Mouse (Mus musculus) gastrocnemius, adult 18-20 months (tissue): ENCODE data around the gene Gm17190. TPM values are rescaled to one million over a fixed set of nuclear protein-coding genes. Genes with fewer than 3 reads are reported as not detected.
"Not testable (repeated sequence)": the region's sequence is repeated elsewhere in the genome, so short reads cannot be mapped to it uniquely, and the experiment has no call there.

Experiments
- DNase-seq: peaks from one replicate; pipeline ENCODE4 v3.0.0; 2021; ENCODE audit warnings: low spot score
- long read RNA-seq, 2 experiments: library from polyadenylated mRNA; stranded (forward); transcript quantifications; one replicate each; pipeline ENCODE4 v2.0.0; 2021
- total RNA-seq, 2 experiments: library from RNA; stranded (reverse); gene quantifications; 2 replicates each; pipeline ENCODE4 v1.2.3; 2021

Gene Gm17190
- total RNA-seq: not detected
- long read RNA-seq, experiment 1: 0 reads
- long read RNA-seq, experiment 2: 0 reads

DNA sequence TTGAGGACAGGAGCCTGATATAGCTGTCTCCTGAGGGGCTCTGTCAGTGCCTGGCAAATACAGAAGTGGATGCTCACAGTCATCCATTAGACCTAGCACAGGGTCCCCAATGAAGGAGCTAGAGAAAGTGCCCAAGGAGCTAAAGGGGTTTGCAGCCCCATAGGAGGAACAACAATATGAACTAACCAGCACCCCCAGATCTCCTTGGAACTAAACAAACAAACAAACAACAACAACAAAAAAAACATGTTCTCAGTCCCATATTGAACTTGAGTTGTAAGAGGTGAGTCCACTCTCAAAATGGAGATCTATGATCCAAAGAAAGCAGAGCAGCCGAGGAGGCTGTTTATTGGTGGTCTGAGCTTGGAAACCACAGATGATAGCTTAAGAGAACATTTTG, at the start of gene Gm17190:
Gene Gm17190, plus strand, starts transcription at position 301 of the 400 bp plus-strand sequence.
- DNase-seq: not testable (repeated sequence)

DNA sequence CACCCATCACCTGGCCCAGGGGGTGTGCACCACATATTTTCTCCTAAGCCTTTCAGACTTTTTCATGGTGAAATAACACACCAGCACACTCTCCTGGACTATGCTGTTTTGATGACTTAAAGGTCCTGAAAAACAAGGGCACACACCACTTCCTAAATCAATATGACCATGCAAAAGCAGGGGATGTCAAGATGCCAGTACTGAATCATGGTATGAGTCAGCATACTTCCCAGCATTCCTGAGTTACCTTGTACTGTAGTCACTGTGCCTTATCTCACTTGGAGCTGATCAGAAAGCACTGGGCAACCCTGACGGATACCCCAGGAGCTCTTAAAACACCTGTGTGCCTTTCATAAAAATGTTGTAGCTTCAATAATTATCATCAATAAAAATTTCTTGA, 42.3 kb upstream of the Gm17190 start:
- DNase-seq: no peak

DNA sequence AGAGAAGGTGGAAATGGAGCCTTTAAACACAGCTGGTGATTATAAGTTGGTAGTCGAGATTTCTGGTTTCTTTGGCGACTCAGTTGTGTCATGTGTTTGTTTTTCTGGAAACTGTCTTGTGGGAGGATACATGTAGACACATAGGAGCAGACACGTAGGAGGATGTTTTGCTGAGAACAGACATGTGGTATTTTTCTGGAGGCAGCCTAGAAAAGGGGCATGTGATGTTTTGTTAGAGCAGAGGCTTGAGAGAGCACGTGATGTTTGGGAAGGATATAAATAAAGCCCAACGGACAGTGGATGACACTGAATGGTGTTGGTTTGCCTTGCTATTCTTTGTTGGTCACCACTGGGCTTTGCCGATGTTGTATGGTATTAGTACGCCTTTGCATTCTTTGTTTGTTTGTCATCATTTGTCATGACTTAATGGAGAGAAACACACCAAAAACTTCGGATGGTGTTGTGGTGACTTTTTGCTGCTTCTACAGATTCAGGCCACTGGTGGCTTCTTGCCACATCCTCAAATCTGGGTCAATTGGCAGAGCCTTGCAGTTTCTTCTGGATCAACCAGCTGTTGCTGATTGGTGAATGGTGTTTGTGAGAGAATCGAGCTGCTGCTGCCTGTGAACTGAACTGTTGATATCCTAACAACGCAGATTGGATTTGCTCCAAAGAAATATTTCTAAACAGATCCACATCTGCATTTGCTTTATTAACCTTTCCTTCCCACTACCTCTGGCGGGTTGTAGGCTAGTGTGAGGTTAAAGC, 41.4 kb upstream of the Gm17190 start:
- no peak for DNase-seq

DNA sequence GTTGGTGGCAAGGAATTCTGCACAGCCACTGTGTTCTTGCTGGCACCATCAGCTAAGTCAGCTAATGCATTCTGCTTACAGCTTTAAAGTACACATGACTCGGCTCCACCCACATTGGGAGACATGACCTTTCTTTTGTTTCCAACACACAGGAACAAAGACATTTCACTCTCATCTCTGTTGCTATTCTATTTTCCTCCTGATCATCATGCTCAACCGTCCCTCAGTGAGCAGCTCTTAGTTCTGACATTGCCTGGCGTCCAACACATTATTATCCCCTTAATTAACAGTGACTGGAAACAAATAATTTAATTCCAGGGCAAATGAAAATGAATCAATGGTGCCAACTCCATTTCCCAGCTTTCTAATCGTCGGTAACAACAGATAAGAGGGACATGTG, 36.5 kb upstream of the Gm17190 start:
- no peak for DNase-seq

DNA sequence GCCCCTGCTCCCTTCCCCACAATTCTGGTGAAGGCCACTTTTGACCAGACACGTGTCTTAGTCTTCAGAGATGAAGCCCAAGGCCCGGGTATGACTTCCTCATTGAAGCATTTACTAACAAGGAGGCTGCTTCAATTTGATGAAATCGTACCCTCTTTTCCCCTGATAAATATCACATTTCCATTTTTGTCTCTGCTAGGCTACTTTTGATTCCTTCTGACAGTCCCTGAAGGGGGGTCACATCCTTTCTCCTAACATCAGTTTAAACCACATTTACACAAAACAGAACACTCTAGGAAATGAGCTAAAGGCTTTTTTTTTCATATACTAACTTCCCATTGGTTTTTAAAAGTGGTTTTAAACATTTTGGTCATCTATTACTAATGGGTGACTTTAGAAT, 29.1 kb upstream of the Gm17190 start:
- DNase-seq: no peak

DNA sequence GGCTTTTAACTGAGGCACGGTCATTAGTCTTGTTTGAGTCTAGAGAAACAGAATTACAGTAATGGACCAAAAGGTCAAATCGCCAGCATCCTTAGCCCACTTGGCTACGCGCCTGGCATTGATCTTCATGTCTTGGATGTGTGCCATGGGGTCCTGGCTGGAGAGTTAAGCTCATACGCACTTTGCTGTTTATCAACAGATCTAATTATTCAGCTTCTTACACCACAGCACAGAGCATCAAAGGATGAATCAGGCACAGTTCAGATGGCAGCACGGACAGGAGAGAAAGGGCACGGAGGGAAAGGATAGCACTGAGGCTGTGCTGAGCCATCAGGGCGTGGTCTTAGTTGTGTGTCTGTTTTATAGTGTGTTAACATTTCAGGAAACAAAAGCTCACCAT, 8.3 kb upstream of the Gm17190 start:
- DNase-seq: no peak

DNA sequence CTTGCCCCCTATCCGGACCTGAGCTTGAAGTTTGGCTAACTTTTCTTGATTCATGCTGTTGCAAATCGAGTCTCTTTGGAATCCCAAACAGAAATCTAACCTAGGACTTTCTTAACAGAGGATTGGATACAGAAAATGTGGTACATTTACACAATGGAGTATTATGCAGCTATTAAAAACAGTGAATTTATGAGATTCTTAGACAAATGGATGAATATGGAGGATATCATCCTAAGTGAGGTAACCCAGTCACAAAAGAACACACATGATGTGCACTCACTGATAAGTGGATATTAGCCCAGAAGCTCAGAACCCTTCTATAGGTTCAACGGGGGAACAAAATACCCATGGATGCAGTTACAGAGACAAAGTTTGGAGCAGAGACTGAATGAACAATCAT, 578 bp upstream of the Gm17190 start, which contains the start of gene Gm20075:
Gene Gm20075, minus strand, starts transcription at position 101 of the 400 bp plus-strand sequence.
- DNase-seq: not testable (repeated sequence)

DNA sequence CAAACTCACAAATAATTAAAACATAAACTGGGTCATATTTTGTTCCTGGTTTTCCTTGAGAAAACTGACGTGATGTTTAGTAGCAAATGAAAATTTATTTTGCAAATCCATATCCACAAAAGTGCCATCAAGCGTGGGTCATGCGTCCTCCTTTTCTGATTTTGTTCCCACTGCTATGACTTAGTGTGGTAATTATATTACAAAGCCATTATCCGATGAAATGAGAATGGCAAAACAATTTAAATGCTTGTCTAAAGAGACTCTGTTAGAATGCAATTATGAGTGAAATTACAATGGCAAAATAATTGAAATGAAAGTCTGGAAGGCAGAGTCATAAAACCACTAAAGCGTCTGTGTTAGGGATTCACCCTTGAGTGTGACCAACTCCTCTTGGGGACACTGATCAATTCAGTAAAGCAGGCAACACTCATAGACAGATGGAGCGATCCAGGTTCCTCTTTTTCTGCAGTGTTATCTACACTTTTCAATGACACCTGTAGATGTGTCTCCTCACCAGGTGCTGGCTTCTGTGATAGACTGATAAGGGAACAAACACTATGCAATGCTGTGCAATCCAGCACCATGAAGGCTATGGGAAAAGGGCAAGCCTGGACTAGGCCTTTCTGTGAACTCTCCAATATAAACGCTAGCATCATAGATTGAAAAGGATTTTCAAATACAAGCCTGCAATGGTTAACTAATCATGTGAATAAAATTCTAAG, 3.9 kb downstream of the Gm17190 start:
- no peak for DNase-seq

DNA sequence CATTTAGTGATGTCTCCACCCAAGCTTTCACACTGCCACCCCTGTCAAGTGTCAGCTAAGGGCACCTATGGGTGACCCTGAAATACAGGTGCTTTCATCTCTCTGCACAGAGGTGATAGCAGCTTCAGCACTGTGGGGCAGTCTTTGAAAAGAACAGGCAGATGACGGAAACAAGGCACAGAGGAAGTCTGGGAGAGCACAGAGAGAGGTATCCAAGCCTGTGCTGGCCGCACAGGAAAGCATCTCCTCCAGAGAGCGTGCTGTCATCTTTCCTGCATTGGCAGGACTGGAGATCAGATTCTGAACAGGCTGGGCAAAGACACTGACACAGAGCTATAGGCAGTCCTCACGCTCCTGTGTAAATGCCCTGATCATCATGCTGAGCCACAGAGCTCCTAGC, 9.1 kb downstream of the Gm17190 start:
- DNase-seq: no peak

DNA sequence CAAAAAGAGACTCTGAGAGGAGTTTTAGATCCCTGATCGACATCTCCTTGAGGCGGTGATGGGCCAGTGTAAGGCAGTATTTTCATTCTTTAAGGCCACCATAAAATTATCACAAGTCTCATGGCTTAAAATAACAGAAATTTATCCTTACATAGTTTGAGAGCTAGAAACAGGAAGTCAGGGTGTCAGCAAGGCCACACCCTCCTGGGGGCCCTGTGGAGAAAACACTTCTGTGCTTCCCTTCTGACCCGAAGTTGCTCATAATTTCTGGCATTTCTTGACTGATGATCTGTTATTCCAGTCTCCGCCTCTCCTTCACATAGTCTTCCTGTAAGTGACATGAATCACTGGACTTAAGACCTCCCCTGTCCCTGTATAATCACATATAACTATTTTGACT, 24.5 kb downstream of the Gm17190 start:
- no peak for DNase-seq

DNA sequence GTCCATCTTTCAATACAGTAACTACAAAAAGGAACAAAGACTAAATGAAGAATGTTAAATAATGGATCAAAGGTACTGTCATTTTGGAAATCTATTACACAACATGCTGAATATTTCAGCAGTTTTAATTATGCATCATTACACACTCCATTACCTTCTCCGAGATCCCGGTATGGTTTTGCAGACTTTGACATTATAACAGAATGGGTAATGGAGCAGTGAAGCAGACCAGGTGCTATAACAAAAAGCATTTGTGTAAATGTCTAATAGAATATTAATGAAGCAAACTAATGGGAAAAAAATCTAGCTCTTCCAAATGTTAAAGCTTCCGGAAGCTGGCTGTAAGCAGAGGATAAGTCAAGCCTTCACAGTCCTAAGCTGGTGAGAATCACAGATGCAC, 28.9 kb downstream of the Gm17190 start:
- no peak for DNase-seq

DNA sequence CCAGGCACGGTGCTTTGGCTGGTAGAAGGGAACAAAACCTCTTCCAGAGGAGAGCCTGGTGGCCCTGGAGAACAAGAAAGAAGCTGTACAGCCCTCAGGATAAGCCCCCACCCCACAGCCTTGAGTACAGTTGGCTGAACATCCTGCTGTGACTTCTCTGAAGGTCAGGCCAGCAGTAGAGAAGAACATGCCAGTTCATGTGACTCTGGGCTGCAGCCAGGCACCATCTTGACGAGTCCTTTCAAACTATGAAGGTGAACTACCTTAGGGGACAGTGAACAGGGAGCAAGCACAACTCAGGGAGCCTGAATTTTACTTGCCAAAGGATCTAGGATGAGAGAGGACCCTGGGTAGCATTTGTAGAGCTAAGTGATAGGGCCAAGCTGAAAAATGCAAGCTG, 30.9 kb downstream of the Gm17190 start:
- no peak for DNase-seq

DNA sequence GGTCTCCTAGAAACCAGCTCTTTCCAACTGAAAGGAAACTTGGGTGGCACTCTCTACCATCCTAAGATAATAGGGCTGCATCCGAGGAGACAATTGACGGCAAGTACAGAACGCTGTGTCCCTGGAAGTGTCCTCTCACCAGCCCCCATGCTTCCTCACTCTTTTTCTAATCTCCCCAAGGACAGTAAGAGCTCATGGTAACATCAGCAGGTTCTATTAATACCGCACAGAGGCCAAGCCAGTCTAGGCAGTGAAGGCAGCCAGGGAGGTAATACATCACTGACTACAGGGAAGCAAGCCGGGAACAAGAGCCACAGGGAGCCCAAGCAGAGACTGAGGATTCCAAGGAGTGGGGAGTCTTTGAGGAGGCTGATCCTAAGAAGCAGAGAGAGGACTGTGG, 43.2 kb downstream of the Gm17190 start:
- no peak for DNase-seq

DNA sequence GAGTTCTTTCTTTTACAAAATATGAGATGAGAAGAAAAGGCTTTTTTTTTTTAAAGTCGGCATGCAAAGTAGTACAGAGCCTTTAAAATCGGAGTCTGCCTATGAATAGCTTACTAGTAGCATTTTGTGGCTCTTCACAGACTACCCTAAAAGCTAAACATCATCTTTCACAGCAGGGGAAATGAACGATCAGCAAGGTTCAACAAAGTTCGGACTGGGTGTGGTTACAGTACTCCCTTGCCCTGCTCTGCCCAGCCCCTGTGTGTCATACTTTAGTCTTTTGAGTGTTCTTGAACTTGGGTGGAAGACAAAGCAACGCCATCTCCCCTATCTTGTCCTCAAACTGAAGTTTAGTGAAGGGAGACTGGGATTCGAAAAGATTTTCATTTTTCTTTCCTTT, 44.8 kb downstream of the Gm17190 start:
- no peak for DNase-seq

DNA sequence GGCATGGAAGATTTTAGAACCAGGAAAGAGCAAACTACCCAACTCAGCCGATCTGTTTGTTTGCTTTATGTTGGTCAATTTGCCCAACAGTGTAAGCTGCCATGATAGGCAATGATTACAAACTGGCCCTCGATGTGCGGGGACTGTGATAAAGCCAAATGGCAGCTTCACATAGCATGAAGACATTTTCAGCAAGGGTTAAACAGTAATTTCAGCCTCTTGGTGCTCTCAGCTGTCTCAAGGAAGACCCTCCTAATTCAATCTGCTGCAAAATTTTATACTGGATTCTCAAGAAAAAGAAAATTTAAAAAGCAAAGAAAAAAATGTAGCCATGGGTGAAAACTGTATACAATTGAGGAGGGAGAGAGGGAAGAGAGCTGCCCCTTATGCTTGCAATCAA, 47.2 kb downstream of the Gm17190 start:
- no peak for DNase-seq

DNA sequence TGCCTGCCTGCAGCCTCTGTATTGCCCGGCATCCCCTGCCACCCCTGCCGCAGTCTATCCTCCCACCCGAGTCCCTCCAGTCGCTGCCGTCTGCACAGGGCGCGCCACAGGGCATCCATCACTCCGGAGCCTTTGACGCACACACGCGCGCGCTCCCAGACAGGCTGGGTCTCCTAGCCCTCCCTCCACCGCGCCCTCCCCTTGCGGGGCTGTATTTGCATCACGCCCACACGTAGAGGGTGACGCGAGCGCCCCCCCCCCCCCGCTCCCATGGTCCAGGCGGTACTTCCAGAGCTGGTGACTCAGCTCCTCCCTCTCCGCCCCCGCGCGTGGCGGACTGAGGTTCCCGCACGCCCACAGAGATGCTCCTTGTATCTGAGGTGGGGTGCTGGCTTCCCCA, 49.2 kb downstream of the Gm17190 start:
- DNase-seq: peak; percentile 1

DNA sequence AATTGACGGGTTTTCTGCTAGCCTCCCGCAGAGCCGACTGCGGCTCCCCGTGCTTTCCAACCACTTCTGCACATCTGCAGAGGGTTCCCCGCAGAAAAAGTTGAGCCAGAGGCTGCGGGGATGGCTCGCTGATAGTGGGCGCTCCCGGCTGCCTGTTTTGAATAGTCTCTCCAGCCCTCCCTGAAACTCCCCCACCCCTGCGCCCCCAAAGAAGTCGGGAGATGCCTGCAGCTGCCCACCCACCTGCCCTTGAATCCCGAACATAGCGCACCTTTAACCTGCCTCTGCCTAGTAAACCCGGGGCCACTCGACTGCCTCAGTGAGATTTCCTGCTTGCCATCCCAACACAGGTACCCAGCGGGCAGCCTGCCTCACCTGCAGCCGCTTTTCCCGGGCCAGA, 50.1 kb downstream of the Gm17190 start:
- no peak for DNase-seq

DNA sequence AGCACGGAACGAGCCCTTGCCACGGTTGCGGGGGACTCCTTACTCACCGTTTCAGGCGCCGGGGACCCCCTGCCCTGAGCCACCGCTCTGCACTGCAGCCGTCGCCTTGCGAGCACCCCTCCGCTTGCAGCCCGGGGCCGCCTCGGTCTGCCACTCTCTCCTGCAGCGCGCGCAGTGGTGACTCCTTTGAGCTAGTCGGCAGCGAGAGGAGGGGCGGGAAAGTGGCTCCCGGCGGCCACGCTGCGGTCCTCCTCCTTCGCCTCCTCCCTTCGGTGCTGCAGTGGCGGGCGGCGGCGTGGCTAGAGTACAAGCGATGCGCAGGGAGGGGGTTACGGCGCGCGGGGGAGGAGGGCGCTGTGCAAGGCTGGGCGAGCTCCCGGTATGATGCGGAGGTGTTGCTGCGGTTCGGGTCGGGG, 50.6 kb downstream of the Gm17190 start, which contains the start of gene Sv2c:
Gene Sv2c, minus strand, starts transcription at position 177 of the 416 bp plus-strand sequence.
- peak; percentile 3 for DNase-seq

Other genes starting within 250 kb of the Gm17190 start
- gene Iqgap2, start 190.1 kb upstream of the Gm17190 start, total RNA-seq: 1 to 10 TPM; 1.0 to 1.5 TPM
- 1 to 10 TPM; 8.7 to 9.6 TPM for gene Gm20075, start 678 bp upstream of the Gm17190 start, total RNA-seq
- under 1 TPM; 0.21 to 0.26 TPM for gene Sv2c, start 50.5 kb downstream of the Gm17190 start, total RNA-seq